Mouse (Mus musculus) urinary bladder, postnatal 4 days (tissue): ENCODE data around the gene Zfp646.
A peak's percentile ranks its signal among the peaks of the same experiment; 100 is the strongest.

Source experiments
- DNase-seq, 2 experiments: peaks; one replicate each; pipeline ENCODE4 v3.0.0; 2021 to 2022; ENCODE audit warnings: low spot score in 2 of 2

The Zfp646 gene

GRCm38 (mm10) chr7:127919290-127919689, 43.3 kb downstream of the Zfp646 start:
- no peak for DNase-seq

- no peak for DNase-seq
These were observed 45.5 kb downstream of the Zfp646 start for GRCm38 (mm10) chr7:127921516-127921915.

GRCm38 (mm10) chr7:127922451-127923275, 46.6 kb downstream of the Zfp646 start:
- no peak for DNase-seq

- DNase-seq = no peak
These were observed 47.7 kb downstream of the Zfp646 start for GRCm38 (mm10) chr7:127923714-127924113.

- no peak for DNase-seq
These were observed 49.2 kb downstream of the Zfp646 start for GRCm38 (mm10) chr7:127925252-127925651.

GRCm38 (mm10) chr7:127926066-127926465, 50.0 kb downstream of the Zfp646 start:
- no peak for DNase-seq

- DNase-seq = no peak
These were observed 50.8 kb downstream of the Zfp646 start for GRCm38 (mm10) chr7:127926846-127927245.

GRCm38 (mm10) chr7:127927726-127928125, 51.7 kb downstream of the Zfp646 start:
- no peak for DNase-seq

GRCm38 (mm10) chr7:127928596-127928995, 52.6 kb downstream of the Zfp646 start:
- DNase-seq = no peak

- no peak for DNase-seq
These were observed 53.9 kb downstream of the Zfp646 start, which contains the start of gene Prss8 for GRCm38 (mm10) chr7:127929923-127930322. Prss8 (minus strand) TSS chr7:127930104.

GRCm38 (mm10) chr7:127930636-127931035, 54.6 kb downstream of the Zfp646 start:
- no peak for DNase-seq

GRCm38 (mm10) chr7:127931351-127932135, 55.5 kb downstream of the Zfp646 start:
- DNase-seq = peak in 1 of 2 experiments; percentile 56

- DNase-seq = no peak
These were observed 56.4 kb downstream of the Zfp646 start for GRCm38 (mm10) chr7:127932273-127933031.

GRCm38 (mm10) chr7:127934075-127934474, 58.1 kb downstream of the Zfp646 start:
- no peak for DNase-seq

GRCm38 (mm10) chr7:127935028-127935722, 59.2 kb downstream of the Zfp646 start:
- peak; percentile 96 for DNase-seq
